Mouse (Mus musculus) lung, postnatal 36 days (tissue): ENCODE data around the gene Krt79.

ENCODE experiments used
- DNase-seq: peaks from one replicate; pipeline ENCODE4 v3.0.0; 2022; ENCODE audit warnings: mixed read lengths

The Krt79 gene

GRCm38 (mm10) chr15:101929666-101930065, 10.5 kb downstream of the Krt79 start:
- peak; percentile 62 for DNase-seq

GRCm38 (mm10) chr15:101929087-101929486, 11.0 kb downstream of the Krt79 start:
- DNase-seq: peak; percentile 30

GRCm38 (mm10) chr15:101927340-101928080, 12.6 kb downstream of the Krt79 start:
- peak; percentile 39 for DNase-seq

GRCm38 (mm10) chr15:101925041-101925440, 15.1 kb downstream of the Krt79 start:
- peak; percentile 22 for DNase-seq

- no peak for DNase-seq
These were observed 15.5 kb downstream of the Krt79 start, which contains the start of gene Krt4 for GRCm38 (mm10) chr15:101924635-101925034. Krt4 (minus strand) TSS chr15:101924735.

GRCm38 (mm10) chr15:101922296-101922695, 17.8 kb downstream of the Krt79 start:
- DNase-seq: no peak

- no peak for DNase-seq
These were observed 24.1 kb downstream of the Krt79 start for GRCm38 (mm10) chr15:101916072-101916471.

GRCm38 (mm10) chr15:101904849-101905248, 35.3 kb downstream of the Krt79 start:
- DNase-seq: no peak

GRCm38 (mm10) chr15:101902171-101903149, 37.7 kb downstream of the Krt79 start:
- DNase-seq: peak; percentile 17

- DNase-seq: no peak
These were observed 44.9 kb downstream of the Krt79 start for GRCm38 (mm10) chr15:101895216-101895615.

GRCm38 (mm10) chr15:101892820-101893219, 47.3 kb downstream of the Krt79 start, which contains the start of gene Krt76:
Krt76 (minus strand) TSS chr15:101892920.
- DNase-seq: no peak

- DNase-seq: no peak
These were observed 60.3 kb downstream of the Krt79 start for GRCm38 (mm10) chr15:101879776-101880175.
